Mouse (Mus musculus): ENCODE results near the gene Rnf183.

DNA sequence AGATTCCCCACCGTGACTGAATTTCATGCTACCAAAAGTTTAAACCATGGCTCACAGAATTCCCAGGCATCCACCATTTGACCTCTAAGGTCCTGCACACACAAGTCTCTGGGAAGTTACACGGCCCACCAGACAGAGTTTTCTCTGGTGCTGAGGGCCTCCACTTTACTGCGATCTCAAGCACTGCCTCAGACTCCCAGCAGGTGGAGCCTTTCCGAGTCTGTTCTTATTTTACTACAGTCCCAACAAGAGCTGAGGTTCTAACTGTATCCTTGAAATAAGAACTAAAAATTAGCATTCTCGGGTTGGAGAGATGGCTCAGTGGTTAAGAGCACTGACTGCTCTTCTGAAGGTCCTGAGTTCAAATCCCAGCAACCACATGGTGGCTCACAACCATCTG lies 19.9 kb upstream of the Rnf183 start:
- TF ChIP-seq CTCF (IDR thresholded peaks at IDR 0.05; ENCODE audit: extremely low read depth, insufficient read depth, insufficient read length, insufficient replicate concordance) = peak; percentile 40; the same call in 1 of the 2 replicates
- no peak for TF ChIP-seq POLR2A (IDR thresholded peaks at IDR 0.05; ENCODE audit: low read depth, low read length)
